Mouse (Mus musculus): ENCODE results near the gene Snd1.
A peak's percentile ranks its signal among the peaks of the same experiment; 100 is the strongest.

Gene Snd1

DNA sequence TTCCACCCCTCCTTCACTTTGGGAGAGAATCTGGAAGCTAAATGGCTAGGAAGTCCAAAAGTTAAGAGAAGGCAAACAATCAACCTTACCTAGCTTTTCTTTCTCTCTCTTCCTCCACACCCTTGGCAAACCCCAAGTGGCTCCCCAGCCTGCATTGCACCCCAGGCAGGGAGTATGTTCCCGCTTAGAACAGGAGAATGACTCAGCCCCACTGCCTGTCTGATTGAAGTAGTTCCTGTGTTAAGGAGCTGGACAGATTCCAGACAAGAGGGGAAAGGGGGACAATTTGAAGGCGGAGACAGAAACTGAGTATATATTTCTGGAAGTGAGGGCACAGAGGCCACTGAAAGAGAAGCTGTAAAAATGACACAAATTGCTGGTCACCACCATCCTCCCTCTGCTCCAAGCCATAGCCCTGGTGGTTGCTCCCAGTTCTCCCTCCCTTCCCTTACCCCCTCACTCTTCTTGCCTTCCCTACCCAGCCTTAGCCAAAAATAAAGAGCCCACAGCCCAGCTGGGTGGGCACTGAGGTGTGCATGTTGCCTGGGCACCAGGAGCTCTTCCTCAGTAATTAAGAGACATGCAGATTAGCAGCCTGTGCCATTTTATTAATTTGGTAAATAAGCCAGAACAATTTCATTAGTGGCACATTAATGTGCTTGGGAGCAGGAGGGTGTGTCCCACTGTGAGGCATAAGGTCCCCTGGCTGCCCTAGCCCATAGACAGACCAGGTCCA, 392.7 kb downstream of the Snd1 start:
- no peak for DNase-seq (ENCODE audit: low spot score)

DNA sequence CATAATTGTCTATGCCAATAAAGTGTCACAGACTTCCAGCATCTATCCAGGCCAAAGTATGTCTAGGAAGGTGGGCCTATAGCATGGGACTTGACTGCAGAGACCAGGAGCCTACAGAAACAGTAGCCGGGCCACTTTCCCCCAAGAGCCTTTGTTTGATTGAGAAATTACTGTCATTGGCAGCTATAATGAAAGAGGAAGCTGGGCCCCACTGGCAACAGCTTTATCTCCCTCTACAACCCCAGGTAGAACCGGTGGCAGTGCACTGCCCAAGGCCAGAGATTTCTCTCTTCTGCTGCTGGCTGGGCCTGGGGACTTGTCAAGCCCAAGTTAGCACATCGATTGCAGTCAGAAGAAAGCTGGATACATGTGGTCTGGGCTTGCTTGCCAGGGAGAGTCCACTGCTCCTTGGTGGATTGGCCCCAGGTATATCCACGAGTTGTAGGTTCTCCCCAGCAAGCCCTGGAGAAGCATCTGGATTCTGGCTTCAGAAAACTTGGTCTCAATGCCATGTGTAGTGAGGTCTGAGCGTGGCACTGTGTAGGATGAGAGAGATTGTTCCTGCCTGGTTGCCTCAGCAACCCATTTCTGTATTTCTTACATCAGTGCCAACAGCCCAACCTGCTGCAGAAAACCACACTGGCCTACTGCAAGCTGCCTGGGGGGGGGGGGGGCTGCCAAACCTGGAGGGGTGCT, 396.9 kb downstream of the Snd1 start:
- DNase-seq (ENCODE audit: low spot score), result no peak

DNA sequence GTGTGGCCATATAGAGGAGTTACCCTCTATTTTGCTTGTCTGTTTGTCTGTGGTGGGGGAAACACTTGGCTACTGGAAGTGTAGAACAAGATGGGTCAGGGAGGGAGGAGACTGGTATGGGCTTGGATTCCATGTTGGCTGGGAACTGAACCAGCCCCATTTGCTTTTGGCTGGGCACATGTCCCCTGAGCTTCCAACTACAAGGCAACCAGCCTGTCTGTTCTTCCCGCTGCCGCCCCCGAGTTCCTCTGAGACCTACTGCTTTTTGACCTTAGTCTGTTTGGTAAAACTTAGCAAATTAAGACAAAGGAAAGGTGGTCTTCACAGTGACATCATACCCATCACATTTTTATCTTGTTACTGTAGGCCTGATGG, 397.5 kb downstream of the Snd1 start:
- DNase-seq (ENCODE audit: low spot score), result peak; percentile 36

DNA sequence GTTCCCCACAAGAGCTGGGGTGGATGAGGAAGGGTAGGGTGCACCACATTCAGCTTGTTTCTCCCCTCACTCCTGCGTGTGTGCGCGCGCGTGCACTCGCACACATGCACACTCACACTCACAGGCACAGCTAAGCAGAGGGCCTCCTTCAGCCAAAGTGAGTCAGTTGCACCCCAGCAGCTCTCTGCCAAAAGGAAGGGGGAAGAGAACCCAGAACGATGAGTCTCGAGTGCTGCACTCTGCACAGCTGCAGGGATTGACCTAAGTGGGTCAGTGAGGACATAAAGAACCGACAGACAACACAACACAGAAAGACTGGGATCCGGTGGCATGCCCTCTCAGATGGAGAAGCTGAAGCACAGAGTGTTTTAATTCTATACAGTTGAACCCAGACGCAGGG, 399.1 kb downstream of the Snd1 start:
- DNase-seq (ENCODE audit: low spot score), result no peak

DNA sequence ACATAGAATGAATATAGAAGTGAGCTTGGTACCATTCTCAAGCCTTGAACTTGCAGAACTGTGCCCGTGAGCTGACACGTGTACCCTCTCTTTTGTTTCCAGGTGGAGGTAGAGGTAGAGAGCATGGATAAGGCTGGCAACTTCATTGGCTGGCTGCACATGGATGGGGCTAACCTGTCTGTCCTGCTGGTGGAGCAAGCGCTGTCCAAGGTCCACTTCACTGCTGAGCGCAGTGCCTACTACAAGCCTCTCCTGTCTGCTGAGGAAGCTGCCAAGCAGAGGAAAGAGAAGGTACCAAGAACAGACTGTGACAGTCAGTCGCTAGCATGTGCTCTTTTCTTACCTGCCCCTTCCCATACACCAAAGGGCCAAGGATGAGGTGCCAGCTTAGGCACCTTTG, 399.8 kb downstream of the Snd1 start:
- DNase-seq (ENCODE audit: low spot score), result no peak

DNA sequence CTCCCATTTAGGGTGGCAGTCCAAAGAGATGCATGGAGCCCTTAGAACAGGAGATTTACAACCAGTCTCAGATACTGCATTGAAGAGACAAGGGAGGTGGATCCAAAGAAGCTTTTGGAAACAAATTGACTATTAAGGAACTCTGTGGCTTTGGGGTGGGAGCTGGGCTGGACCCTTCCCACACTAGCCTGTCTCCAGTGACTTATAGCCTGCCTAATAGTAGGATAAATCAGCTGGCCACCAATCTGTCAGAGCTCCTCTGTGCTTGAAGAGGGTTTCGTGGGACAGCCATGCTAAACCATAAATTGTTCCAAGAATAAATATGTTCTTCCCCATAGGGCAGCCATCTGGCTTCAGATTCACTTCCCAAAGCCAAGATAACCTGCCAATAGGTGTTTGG, 400.4 kb downstream of the Snd1 start:
- no peak for DNase-seq (ENCODE audit: low spot score)

DNA sequence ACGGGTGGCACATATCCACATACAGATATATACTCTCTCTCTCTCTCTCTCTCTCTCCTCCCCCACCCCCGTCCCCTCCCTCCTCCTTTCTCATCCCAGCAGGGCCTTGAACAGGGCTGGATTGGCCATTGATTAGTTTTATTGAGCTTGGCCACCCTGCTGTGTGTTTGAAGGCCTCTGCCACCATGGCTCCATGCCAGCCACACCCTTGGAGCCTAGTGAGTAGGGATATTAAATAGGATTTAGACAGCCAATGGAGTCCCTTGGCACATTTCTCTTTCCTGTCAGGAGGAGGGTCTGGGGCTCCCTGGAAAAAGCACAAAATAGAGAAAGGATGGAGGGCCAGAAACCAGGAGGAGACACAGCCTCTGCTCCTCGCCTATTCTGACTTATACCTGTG, 401.6 kb downstream of the Snd1 start:
- DNase-seq (ENCODE audit: low spot score), result no peak

DNA sequence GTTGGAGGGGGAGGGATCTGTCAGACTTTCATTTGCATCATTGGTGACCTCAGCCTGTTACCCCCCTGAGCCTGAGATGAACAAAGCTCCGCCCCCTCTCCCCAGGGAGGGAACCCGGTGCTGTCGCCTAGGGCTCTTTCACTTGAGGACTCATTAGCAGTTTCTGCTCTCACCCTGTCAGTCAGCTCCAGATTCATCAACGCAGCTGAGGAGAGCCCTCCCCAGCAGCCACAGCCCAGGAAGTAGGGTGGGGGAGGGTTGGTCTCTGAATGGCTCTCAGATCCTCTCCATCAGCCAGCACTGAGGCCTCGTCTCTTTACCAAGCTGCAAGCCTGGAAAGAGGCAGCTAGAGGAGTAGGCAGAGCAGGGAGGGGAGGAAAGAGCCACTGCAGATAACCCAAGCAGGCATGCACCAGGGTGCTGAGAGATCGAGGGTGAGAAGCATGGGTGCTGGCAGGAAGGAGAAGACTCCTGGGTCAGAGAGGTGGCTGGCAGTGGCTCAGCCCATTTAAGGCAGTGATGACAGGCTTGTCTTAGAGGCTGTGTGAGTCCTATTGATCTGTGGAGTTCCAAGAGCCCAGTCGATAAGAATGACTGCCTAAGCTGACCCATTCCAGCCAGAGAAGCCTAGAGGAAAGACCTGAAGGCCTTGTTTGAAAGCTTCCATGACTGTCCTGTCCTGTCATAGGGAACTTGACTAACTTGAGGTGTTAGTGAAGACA, 403.2 kb downstream of the Snd1 start:
- no peak for DNase-seq (ENCODE audit: low spot score)

DNA sequence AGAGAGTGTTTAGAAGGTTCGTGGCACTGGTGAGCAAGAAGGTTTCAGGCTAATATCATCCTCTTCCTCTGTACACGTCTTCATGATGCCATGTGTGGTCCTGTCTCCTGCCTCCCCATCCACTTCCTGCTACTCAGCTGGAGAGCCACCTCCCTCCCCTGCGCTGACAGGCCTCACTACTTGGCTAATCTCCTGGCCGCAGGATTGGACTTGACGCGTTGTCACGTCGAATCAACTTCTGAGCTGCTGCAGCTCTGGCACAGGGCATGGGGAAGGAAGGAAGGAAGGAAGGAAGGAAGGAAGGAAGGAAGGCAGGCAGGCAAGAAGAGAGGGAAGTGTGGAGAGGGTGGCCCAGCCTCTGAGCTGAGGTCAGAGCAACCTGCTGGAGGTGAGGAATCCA, 404.4 kb downstream of the Snd1 start:
- no peak for DNase-seq (ENCODE audit: low spot score)

DNA sequence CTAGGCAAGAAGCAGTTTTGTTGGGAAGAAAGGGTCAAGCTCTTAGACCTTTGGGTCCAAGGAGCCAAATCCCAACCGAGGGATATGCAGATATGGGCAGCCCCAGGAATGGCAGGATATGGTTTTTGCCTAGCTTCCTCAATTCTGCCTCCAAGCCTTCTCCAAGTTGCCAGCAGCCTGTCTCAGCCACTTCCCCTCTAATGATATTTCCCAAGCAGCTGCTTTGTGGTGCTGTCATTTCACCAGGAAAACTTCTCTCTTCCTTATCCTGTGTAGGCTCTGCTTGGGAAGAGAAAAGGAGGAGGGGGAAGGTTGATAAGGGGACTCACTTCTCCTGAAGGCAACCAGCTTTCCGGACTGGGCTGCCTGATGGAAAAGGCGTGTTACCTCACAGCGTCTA, 406.0 kb downstream of the Snd1 start:
- no peak for DNase-seq (ENCODE audit: low spot score)

DNA sequence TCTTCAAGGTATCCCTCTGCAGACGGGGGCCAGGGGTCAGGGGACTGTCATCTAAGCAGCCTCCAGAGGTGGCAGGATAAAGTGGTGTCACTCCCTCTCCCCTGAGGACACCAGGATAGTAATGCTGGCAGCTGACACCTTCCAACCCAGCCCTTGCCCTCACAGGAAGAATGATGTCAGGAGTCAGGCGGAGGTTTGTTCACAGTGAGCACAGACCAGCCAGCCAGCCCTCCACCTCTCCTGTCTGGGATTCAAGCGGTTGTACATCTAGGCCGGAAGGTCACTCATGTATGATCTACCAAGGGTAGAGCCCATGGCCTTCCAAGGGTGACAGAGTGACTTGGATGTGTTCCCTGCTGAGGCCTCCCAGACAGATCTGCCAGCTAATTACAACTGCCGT, 408.6 kb downstream of the Snd1 start:
- DNase-seq (ENCODE audit: low spot score), result no peak

DNA sequence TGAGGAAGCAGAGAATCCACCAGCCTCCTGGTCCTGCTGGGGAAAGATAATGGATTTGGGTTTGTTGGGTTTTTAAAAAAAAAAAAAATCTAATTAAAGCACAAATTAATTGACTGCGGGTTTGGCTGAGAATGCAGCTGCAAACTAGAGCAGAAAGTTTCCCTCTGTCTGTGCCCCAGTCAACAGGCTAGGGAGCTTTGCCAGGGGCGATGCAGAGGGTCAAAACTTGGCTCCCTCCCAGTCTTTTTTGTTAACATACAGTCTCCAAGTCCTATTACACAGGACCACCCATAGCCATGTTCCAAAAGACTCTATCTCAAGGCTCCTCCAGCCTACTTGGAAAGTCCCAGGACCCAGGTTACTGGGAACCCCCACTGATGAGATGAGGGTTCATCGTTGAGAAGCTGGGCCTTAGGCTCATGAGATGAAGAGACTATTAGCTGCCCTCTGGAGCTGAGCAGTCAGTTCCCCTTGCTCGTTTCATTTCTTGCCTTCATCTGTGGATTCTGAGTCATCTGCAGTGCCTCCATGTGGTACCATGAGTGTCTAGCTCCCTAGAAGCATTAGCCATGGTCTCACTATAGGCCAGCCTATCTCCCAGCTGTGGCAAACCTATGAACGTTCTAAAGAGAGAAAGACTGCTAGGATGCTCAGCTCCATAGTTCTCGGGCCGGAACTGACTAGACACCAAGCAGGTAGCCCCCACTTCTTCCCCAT, 411.9 kb downstream of the Snd1 start:
- DNase-seq (ENCODE audit: low spot score), result no peak

DNA sequence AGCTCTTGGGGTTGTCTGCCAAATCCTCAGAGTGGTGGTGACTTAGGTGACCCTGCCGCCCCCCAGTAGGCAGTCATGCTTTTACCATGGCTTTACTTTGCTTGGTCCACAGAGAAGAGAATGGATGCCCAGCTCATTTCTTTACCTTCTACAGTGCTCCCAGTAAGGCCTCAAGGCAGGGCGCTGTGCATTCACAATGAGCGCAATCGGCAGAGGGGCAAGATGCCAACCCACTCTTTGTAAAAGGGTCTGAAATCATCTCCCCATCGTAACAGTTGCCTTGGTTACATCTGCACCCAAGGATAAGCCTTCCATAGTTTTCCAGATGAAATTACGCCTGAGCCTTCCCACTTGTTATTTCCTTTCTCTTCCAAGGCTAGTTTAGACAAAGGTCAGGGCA, 415.5 kb downstream of the Snd1 start:
- DNase-seq (ENCODE audit: low spot score), result no peak

DNA sequence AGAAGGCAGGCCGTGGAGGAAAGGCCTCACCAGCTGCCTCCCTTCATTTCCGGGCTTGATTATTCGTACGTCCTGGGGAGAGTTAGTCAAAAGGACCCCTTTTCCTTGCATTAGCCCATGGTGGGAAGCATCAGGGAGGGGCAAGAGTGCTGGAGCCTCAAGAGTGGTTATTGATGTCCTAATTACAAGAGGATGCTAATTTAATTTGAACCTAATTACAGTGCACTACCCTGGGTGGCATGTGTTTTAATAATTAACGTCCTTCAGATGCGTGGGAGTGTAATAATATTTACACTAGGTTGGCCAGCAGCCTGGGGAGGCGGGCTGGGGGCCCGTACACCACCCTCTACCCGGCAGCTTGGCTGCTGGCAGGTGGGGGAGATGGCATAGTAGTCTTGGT, 416.5 kb downstream of the Snd1 start:
- no peak for DNase-seq (ENCODE audit: low spot score)

DNA sequence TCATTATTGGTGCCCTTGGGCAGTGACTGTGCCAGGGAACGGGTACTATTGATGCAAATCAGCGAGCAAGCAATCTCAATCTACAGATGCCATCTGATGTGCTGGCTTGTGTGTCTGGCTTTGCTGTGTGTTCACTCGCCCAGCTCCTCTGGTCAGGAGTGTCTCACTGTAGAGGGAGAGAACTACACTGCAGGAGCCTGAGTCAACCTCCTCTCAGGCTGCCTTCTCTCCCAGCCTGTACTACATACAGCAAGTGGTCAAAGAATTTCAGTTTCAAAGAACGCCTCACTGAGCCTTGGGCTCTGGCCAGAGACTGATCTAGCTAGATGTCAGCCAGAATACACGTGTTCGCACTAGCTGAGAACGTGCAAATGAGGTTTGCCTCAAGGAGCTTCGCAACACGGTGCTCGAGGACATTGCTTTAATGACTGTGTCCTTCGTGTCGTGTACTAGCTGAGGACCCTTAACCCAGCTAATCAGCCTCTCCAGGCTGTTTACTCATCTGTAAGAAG, 420.1 kb downstream of the Snd1 start:
- DNase-seq (ENCODE audit: low spot score), result peak; percentile 47

DNA sequence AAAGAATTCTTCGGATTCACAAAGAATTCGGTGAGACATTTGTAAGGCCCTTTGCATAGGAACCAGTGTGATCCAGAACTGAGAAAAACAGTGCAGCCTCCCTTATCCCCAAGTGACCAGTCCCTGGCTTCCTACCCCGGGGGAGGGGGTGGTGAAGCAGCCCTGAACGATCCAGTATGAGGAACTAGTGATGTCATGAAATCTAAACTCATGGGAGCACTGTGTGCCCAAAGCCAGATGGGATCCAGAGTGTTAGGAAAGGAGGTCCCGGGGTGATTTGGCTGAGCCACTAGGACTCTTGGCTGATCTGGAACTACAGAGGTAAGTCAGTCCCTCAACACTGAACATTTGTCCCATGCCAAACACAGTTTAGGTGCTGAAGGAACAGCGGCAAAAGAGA, 420.8 kb downstream of the Snd1 start:
- peak; percentile 79 for DNase-seq (ENCODE audit: low spot score)

DNA sequence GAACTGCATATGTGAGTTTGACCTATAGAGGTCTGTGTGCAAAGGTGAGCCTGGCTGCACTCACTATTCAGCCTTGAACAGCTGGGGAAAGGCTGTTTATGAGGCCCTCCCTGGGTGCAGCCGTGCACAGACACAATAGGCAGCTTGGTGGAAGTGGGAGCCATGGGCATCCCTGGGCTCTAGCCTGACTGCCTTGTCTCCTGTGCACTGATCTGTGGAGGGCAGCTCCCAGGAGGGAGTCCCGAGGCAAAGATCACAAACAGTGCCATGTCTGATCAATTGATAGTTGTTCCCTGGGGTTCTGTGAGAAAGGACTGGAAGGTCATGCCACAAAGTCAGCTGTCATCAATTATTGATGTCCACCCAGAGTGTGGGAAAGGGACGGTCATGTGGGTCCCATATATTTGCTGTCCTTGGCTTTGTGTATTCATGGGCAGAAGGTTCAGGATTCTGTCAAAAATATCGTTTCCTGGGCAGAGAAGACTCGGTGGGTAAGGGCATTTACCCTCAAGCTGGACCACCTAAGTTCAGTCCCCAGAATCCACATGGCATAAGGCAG, 421.9 kb downstream of the Snd1 start:
- DNase-seq (ENCODE audit: low spot score), result peak; percentile 55

DNA sequence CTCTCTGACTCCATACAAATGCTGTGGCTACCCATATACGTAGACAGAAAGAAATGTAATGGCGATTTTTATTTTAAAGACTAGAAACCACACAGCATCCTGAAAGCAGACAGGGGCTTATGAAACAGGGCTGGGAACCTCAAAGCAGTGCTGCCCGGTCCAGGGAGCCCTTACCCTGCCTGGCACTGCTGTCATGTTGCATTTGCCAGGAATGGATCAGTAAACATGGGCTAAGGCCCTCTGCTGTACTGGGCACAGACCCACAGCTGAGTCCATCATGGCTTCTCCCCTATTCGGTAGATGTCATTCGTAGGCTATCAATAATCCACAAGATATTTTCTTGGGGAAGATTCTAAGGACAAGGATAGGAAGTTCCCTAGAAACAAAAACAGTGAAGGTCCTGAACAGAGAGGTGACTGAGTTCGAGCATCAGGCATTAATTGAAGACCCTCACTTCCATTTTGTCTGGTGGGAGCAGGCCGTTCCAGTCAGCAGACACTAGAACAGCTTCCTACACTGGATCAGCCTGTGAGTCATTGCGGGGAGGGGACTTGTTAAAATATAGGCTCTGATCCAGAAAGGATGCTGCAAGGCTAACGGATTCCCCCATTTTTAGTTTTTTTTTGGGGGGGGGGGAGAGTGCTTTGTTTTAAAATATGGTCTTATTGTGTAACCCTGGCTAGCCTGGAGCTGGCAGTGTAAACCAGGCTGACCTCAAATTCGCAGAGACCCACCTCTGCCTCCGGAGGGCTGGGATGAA, 422.6 kb downstream of the Snd1 start:
- DNase-seq (ENCODE audit: low spot score), result peak; percentile 95

DNA sequence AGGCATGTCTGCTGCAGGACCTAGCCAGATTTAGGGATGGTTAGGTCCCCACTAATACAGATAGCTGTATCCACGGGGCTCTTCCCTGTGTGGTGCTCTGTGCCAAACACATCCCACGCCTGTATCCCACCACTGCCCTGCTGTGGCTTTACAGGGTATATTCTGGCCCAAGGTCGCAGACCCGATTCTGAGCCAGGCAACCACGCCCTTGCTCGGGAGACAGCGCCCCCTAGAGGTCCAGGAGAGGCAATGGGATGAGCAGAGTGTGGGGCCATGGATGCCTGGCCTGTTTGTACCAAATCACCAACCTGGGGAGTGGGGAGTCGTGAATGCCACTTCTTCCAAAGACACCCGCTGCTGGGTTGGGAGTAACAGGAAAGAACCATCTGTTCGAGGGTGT, 423.9 kb downstream of the Snd1 start:
- peak; percentile 36 for DNase-seq (ENCODE audit: low spot score)

DNA sequence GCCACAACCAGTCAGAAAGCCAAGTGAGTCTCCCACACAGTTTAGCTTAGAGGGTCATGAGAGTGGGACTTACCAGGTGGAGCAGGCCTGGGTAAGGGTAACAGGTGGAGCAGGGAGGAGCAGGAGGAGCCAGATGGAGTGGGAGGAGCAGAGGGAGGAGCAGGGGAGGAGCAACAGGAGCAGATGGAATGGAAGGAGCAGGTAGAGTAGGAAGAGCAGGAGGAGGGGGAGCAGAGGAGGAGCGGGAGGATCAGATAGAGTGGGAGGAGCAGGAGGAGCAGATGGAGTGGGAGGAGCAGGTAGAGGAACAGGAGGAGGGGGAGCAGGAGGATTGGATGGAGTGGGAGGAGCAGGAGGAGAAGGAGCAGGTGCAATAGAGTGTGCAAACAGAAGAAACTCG, 427.6 kb downstream of the Snd1 start:
- DNase-seq (ENCODE audit: low spot score), result no peak

DNA sequence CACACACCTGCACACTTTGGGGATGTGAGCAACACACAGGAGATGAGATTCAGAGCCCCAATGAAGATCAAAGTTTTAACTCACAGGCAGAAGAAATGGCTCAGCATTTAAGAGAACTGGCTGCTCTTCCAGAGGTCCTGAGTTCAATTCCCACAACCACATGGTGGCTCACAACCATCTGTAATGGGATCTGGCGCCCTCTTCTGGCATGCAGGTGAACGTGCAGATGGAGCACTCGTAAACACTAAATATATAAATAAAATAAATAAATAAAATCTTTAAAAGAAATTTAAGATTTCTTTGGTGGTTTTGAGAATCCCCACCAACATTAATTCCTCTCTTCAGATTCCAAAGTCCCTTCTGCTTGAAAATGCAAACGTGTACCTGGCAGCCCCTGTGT, 429.5 kb downstream of the Snd1 start:
- DNase-seq (ENCODE audit: low spot score), result no peak
